Mouse (Mus musculus): Measurements from ENCODE around the gene Arhgap22. TPM values are rescaled to one million over a fixed set of nuclear protein-coding genes. Genes with fewer than 3 reads are reported as not detected.

Arhgap22 gene
- total and polyA plus RNA-seq, 3 experiments = 0.11 TPM; not detected in 2

- H3K9me3 ChIP-seq (replicated peaks; ENCODE audit: insufficient read depth, low read length) = no peaks in the 10 kb centered on the region
- H3K4me3 ChIP-seq (ENCODE audit: control insufficient read depth in 1 of 2, insufficient read depth in 1 of 2, low read depth in 2 of 2, low read length in 2 of 2) = no peak overlapping the region
- no peak overlapping the region for H3K9ac ChIP-seq (ENCODE audit: control insufficient read depth, low read depth, low read length, poor library complexity, severe bottlenecking)
- no peaks in the 10 kb centered on the region; a peak in 1 of 4 replicates for H3K36me3 ChIP-seq (ENCODE audit: control insufficient read depth in 1 of 2, insufficient read depth in 2 of 2, low read length in 2 of 2)
- DNase-seq (ENCODE audit: low read depth, low spot score) = no peak
- TF ChIP-seq CHD2 (IDR thresholded peaks at IDR 0.05; ENCODE audit: low read length) (no peak), EP300 (IDR thresholded peaks at IDR 0.05; ENCODE audit: low read depth in 1 of 2, low read length in 2 of 2) (no peak), TAL1 (IDR thresholded peaks at IDR 0.05; ENCODE audit: low read length) (no peak), MAFK (IDR thresholded peaks at IDR 0.05; ENCODE audit: borderline replicate concordance, low read depth, low read length) (no peak), SMC3 (IDR thresholded peaks at IDR 0.05; ENCODE audit: low read depth, low read length) (no peak), ZC3H11A (IDR thresholded peaks at IDR 0.05; ENCODE audit: low read depth, low read length) (no peak), RCOR1 (IDR thresholded peaks at IDR 0.05; ENCODE audit: low read depth, low read length) (no peak), GABPA (IDR thresholded peaks at IDR 0.05; ENCODE audit: low read depth, low read length) (no peak), MAX (IDR thresholded peaks at IDR 0.05; ENCODE audit: low read length) (no peak), MYB (IDR thresholded peaks at IDR 0.05; ENCODE audit: low read depth, low read length) (no peak), NRF1 (IDR thresholded peaks at IDR 0.05; ENCODE audit: insufficient read depth, low read depth, low read length, poor library complexity, severe bottlenecking) (no peak), USF2 (IDR thresholded peaks at IDR 0.05; ENCODE audit: borderline replicate concordance in 1 of 2, insufficient read depth in 1 of 2, low read depth in 1 of 2, low read length in 2 of 2) (no peak), ZMIZ1 (IDR thresholded peaks at IDR 0.05; ENCODE audit: low read depth, low read length) (no peak), SIN3A (IDR thresholded peaks at IDR 0.05; ENCODE audit: low read length) (no peak), CTCF (IDR thresholded peaks at IDR 0.05 in 2 of 3, conservative IDR thresholded peaks at IDR 0.05 in 1 of 3; ENCODE audit: control insufficient read depth in 1 of 3, insufficient read depth in 1 of 3, low read depth in 2 of 3, low read length in 3 of 3, poor library complexity in 1 of 3, severe bottlenecking in 1 of 3) (no peak)
- no peak overlapping the region for H3K27ac ChIP-seq (ENCODE audit: control insufficient read depth, low read depth, low read length)
- no peaks in the 10 kb centered on the region for H3K79me2 ChIP-seq (ENCODE audit: control insufficient read depth, insufficient read depth, low read length, poor library complexity)
- H3K4me1 ChIP-seq (ENCODE audit: control insufficient read depth in 1 of 2, insufficient read depth in 2 of 2, low read length in 2 of 2) = no peaks in the 10 kb centered on the region
- H3K27me3 ChIP-seq (ENCODE audit: control insufficient read depth in 1 of 2, insufficient read depth in 2 of 2, low read length in 2 of 2) = no peaks in the 10 kb centered on the region; a peak in 1 of 4 replicates
These were observed 96.9 kb downstream of the Arhgap22 start for GRCm38 (mm10) chr14:33310719-33311118.

- no peak overlapping the region for H3K9ac ChIP-seq (ENCODE audit: control insufficient read depth, low read depth, low read length, poor library complexity, severe bottlenecking)
- no peak for DNase-seq (ENCODE audit: low read depth, low spot score)
- H3K9me3 ChIP-seq (replicated peaks; ENCODE audit: insufficient read depth, low read length) = no peaks in the 10 kb centered on the region
- H3K4me1 ChIP-seq (ENCODE audit: control insufficient read depth in 1 of 2, insufficient read depth in 2 of 2, low read length in 2 of 2) = no peaks in the 10 kb centered on the region
- H3K27ac ChIP-seq (ENCODE audit: control insufficient read depth, low read depth, low read length) = no peak overlapping the region
- H3K27me3 ChIP-seq (ENCODE audit: control insufficient read depth in 1 of 2, insufficient read depth in 2 of 2, low read length in 2 of 2) = no peaks in the 10 kb centered on the region; a peak in 2 of 4 replicates
- H3K79me2 ChIP-seq (ENCODE audit: control insufficient read depth, insufficient read depth, low read length, poor library complexity) = no peaks in the 10 kb centered on the region
- H3K36me3 ChIP-seq (ENCODE audit: control insufficient read depth in 1 of 2, insufficient read depth in 2 of 2, low read length in 2 of 2) = no peaks in the 10 kb centered on the region; a peak in 1 of 4 replicates
- no peak overlapping the region for H3K4me3 ChIP-seq (ENCODE audit: control insufficient read depth in 1 of 2, insufficient read depth in 1 of 2, low read depth in 2 of 2, low read length in 2 of 2)
- no peak for TF ChIP-seq UBTF (IDR thresholded peaks at IDR 0.05; ENCODE audit: borderline replicate concordance, insufficient read depth, low read depth, low read length)
- no peak for TF ChIP-seq GABPA (IDR thresholded peaks at IDR 0.05; ENCODE audit: low read depth, low read length)
- TF ChIP-seq MAZ (IDR thresholded peaks at IDR 0.05; ENCODE audit: low read depth, low read length) = no peak
- no peak for TF ChIP-seq MXI1 (IDR thresholded peaks at IDR 0.05; ENCODE audit: low read depth, low read length)
- TF ChIP-seq SIN3A (IDR thresholded peaks at IDR 0.05; ENCODE audit: low read length) = no peak
- TF ChIP-seq HCFC1 (IDR thresholded peaks at IDR 0.05; ENCODE audit: low read depth, low read length) = no peak
- no peak for TF ChIP-seq JUND (IDR thresholded peaks at IDR 0.05; ENCODE audit: low read depth, low read length)
- TF ChIP-seq MAFK (IDR thresholded peaks at IDR 0.05; ENCODE audit: borderline replicate concordance, low read depth, low read length) = no peak
- TF ChIP-seq CTCF (IDR thresholded peaks at IDR 0.05 in 2 of 3, conservative IDR thresholded peaks at IDR 0.05 in 1 of 3; ENCODE audit: control insufficient read depth in 1 of 3, insufficient read depth in 1 of 3, low read depth in 2 of 3, low read length in 3 of 3, poor library complexity in 1 of 3, severe bottlenecking in 1 of 3) = no peak
- TF ChIP-seq NRF1 (IDR thresholded peaks at IDR 0.05; ENCODE audit: insufficient read depth, low read depth, low read length, poor library complexity, severe bottlenecking) = no peak
- TF ChIP-seq RCOR1 (IDR thresholded peaks at IDR 0.05; ENCODE audit: low read depth, low read length) = no peak
- no peak for TF ChIP-seq MYB (IDR thresholded peaks at IDR 0.05; ENCODE audit: low read depth, low read length)
These were observed 98.5 kb downstream of the Arhgap22 start for GRCm38 (mm10) chr14:33312309-33312708.

Measured in MEL (cell line).